Mouse (Mus musculus) splenic B cell, adult 2 months (primary cell): ENCODE data around the gene Lmln.

Experiments used
- DNase-seq: peaks from one replicate; pipeline ENCODE4 v3.0.0-alpha.2; 2011; ENCODE audit warnings: low read depth, low spot score
- H3K27me3 ChIP-seq: 2 replicates; pipeline ENCODE4 v1.6.1; 2012; ENCODE audit warnings: mild to moderate bottlenecking, low read length, moderate library complexity, mixed read lengths; ENCODE audit not compliant: control insufficient read depth, poor library complexity, insufficient read depth, severe bottlenecking
- H3K36me3 ChIP-seq: 2 replicates; pipeline ENCODE4 v1.6.1; 2012; ENCODE audit warnings: mild to moderate bottlenecking, low read length, moderate library complexity, mixed read lengths; ENCODE audit not compliant: control insufficient read depth, poor library complexity, insufficient read depth, severe bottlenecking

Lmln gene

DNA sequence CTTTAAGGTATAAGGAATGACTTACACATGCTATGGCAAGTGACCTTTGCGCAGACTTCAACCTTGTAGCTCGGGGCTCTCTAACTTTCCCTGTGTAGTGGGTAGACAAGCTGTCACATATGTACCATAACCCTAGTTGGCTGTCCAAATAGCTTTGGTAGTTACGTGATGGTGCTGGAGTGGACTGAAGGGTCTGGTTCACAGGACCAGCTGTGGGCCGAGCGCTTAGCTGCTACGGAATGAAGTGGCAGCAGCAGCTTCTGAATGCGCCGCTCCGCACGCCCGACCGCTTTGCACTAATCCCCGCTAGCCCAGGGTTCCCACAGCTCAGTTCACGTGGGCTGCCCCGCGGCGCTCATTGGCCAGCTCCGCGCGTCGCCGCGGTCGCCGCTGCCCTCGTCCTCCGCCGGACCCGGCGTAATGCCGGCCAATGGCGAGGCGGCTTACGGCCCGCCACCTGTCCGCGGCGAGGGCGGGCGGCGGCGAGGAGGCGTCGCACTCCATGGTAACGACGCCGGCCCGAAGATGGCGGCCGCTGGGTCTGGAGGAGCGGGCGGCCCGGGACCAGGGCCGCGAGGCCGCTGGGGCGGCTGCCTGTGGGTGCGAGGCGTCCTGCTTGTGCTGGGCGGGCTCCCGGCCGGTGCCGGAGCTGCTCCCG lies at the start of gene Lmln:
Lmln (plus strand) TSS at position 498 of the 658 bp plus-strand sequence.
- H3K27me3 ChIP-seq, result no peaks in the 10 kb centered on the region
- H3K36me3 ChIP-seq, result peaks cover 3% of the 10 kb centered on the region
- DNase-seq, result peak; percentile 86

GRCm38 (mm10) chr16:33013801-33014200 lies 48.5 kb upstream of the Lmln start:
- no peak for DNase-seq
- H3K36me3 ChIP-seq, result peaks cover 1% of the 10 kb centered on the region
- H3K27me3 ChIP-seq, result no peaks in the 10 kb centered on the region

DNA sequence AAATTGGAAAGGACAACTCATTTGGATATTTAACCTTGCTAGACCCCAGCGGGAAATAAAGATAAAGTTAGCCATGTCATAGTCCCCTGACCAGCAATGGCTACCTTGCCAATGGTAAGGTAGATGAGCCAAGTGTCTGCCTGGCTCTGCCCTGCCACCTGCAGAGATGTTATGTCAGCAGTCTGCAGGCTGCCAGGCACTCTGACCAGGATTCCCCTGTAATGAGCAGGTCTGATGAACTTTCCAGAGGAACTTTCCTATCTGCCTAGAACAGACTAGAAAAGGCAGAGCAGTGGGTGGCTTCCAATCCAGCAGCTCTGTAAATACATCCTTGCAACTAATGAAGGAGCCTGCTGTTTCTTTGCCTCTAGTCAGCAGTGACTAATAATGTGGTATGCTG lies 47.4 kb upstream of the Lmln start:
- no peak for DNase-seq
- Histone ChIP-seq H3K27me3 (no peaks in the 10 kb centered on the region), H3K36me3 (no peaks in the 10 kb centered on the region; the same call in 1 of the 2 replicates)

DNA sequence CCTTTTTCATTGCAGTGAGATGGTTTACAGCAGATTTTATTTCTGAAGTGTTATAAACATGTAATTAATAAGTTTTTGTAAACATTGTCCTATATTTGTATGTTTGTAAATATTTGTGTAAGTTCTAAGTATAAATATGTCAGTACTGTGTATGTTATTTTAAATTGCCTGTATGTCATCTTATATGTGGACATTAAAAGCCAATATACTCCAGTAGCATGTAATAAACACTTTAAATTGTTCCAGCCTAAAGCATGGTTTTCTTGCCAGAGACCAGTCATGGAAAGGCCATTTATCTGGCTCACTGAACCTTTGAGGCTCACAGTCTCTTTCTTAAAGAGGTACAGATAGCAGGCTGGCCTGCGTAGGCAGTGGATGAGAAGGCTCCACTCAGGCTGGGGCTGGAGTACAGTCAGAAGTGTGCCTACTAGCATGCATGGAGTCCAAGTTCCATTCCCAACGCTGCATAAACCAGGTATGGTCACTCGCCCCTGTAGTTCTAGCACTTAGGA lies 46.9 kb upstream of the Lmln start:
- H3K36me3 ChIP-seq, result no peaks in the 10 kb centered on the region; the same call in 1 of the 2 replicates
- no peaks in the 10 kb centered on the region for H3K27me3 ChIP-seq
- DNase-seq, result no peak

DNA sequence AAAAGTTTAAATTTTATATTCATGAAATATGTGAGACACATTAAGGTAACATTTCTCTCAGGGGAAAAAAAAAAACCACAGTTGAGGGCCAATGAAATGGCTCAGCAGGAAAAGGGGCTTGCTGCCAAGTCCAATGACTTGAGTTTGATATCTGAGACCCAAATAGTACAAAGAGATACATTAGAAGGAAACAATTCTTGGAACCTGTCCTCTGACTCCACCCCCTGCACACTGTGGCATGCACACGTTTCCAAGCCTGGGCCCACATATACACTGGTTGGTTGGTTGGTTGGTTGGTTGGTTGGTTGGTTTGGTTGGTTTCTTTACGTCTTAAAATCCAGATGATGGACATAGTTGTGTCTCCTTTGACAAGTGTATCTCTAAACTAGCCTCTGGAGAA lies 46.3 kb upstream of the Lmln start:
- Histone ChIP-seq H3K27me3 (no peaks in the 10 kb centered on the region), H3K36me3 (no peaks in the 10 kb centered on the region; the same call in 1 of the 2 replicates)
- no peak for DNase-seq

- H3K27me3 ChIP-seq, result no peaks in the 10 kb centered on the region
- no peaks in the 10 kb centered on the region; the same call in 1 of the 2 replicates for H3K36me3 ChIP-seq
- DNase-seq, result no peak
These were observed 44.5 kb upstream of the Lmln start for GRCm38 (mm10) chr16:33017677-33018349.

- Histone ChIP-seq H3K36me3 (no peaks in the 10 kb centered on the region), H3K27me3 (no peaks in the 10 kb centered on the region)
- DNase-seq, result no peak
These were observed 43.1 kb upstream of the Lmln start for GRCm38 (mm10) chr16:33019117-33019770.

DNA sequence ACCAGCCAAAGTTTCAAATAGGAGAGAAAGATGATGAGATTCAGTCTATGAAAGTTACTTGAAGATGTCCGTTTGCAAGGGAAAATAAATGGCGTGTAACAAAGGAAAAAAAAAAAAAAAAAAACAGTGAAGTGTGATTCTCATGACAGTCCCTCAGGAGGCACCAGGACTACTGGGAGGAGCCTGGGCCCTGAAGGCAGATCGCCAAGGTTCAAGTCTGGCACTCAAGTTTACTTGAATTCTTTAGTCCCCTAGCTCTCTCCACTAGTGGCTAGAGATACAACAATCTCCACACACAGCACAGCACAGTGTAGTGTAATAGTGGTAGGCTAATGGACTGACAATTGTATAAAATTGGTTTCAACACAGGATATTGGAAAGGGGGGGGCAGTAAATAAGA lies 40.9 kb upstream of the Lmln start:
- Histone ChIP-seq H3K27me3 (no peaks in the 10 kb centered on the region), H3K36me3 (no peaks in the 10 kb centered on the region)
- no peak for DNase-seq

GRCm38 (mm10) chr16:33023750-33024149 lies 38.6 kb upstream of the Lmln start:
- peak; percentile 90 for DNase-seq
- H3K36me3 ChIP-seq, result no peaks in the 10 kb centered on the region
- no peaks in the 10 kb centered on the region for H3K27me3 ChIP-seq

DNA sequence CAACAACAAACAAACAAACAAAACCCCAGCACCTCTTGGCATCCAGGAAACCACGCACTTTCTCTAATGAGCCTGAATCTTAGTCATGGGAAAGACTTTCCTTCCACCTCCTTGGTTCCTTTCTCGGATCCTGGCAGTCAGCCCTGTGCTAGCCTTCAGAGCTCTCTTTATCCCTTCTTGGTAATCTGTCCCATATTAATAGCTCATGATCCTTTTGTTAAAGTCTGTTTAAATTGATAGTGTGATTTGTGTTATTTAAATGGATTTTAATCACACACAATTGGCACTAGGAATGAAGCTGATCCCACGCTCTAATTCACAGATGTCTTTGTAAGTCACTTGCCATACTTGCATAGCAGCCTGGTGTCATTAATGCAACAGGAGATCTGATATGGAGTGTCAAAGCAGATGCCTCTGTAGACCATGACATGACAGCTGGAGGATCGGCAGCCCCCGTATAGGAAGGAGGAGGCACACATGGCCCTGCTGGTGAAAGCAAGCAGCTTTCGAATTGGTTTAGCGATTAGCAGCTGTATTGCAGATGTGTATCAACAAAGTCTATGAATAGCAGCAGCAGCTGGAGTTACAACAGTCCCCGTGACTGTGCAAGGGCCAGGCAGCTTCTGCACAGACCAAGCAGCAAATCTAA lies 37.7 kb upstream of the Lmln start:
- no peaks in the 10 kb centered on the region for H3K27me3 ChIP-seq
- DNase-seq, result no peak
- H3K36me3 ChIP-seq, result no peaks in the 10 kb centered on the region

DNA sequence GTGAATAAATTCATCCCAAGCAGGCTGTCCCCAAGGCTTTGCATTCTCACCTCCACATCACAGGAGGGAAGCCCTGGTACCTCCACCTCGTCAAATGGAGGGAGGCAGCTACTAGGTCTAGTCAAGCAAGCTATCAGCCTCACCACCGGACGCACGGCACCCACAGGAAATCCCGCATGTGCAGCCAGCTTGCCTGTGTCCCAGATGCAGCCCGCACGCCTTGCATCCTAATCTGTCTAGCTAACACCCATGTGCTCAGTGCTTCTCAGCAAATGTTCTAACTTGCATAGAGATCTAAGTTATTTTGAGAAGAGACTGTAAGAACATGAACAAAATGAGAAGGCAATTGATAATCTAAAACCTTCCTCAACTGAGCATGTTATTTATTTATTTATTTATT lies 36.0 kb upstream of the Lmln start:
- Histone ChIP-seq H3K27me3 (no peaks in the 10 kb centered on the region), H3K36me3 (no peaks in the 10 kb centered on the region)
- DNase-seq, result no peak

GRCm38 (mm10) chr16:33036006-33036405 lies 26.3 kb upstream of the Lmln start:
- H3K27me3 ChIP-seq, result no peaks in the 10 kb centered on the region
- no peak for DNase-seq
- no peaks in the 10 kb centered on the region for H3K36me3 ChIP-seq

- DNase-seq, result no peak
- no peaks in the 10 kb centered on the region for H3K36me3 ChIP-seq
- H3K27me3 ChIP-seq, result no peaks in the 10 kb centered on the region
These were observed 19.6 kb upstream of the Lmln start for GRCm38 (mm10) chr16:33042682-33043081.

DNA sequence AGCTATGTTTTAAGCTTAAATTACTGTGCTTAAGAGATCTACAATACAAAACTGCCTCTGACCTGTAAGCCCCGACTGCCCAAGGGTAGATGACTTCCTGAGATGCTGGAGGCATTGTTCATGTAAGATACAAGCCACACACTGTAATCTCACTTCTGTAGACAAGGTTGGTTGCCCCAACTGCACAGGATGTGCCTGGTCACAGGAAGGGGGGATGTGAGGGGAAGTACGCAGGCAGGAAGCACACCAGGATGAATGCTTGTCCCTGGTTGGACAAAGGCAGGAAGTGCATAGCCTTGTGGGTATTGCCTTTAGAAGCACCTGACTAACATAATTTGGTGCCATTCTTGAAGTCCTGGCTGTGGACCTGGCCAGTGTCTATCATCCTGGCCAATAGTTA lies 19.1 kb upstream of the Lmln start:
- no peaks in the 10 kb centered on the region for H3K36me3 ChIP-seq
- H3K27me3 ChIP-seq, result no peaks in the 10 kb centered on the region
- peak; percentile 71 for DNase-seq

GRCm38 (mm10) chr16:33048004-33048403 lies 14.3 kb upstream of the Lmln start:
- no peaks in the 10 kb centered on the region for H3K36me3 ChIP-seq
- no peaks in the 10 kb centered on the region for H3K27me3 ChIP-seq
- DNase-seq, result no peak
